Mouse (Mus musculus): Measurements from ENCODE around the gene Rasd1.

The Rasd1 gene

GRCm38 (mm10) chr11:59964818-59965217, at the start of gene Rasd1:
TSS of gene Rasd1 (minus strand) at chr11:59964944.
- ATAC-seq (ENCODE audit: low TSS enrichment) = peak; percentile 60

GRCm38 (mm10) chr11:60011516-60011915, 46.8 kb upstream of the Rasd1 start:
- ATAC-seq (ENCODE audit: low TSS enrichment) = no peak

GRCm38 (mm10) chr11:60009451-60009850, 44.7 kb upstream of the Rasd1 start:
- ATAC-seq (ENCODE audit: low TSS enrichment) = no peak

GRCm38 (mm10) chr11:60005866-60006265, 41.1 kb upstream of the Rasd1 start:
- ATAC-seq (ENCODE audit: low TSS enrichment) = no peak

GRCm38 (mm10) chr11:60004716-60005115, 40.0 kb upstream of the Rasd1 start:
- ATAC-seq (ENCODE audit: low TSS enrichment) = peak; percentile 35; the same call in 1 of the 2 replicates

GRCm38 (mm10) chr11:60003811-60004210, 39.1 kb upstream of the Rasd1 start:
- peak; percentile 83 for ATAC-seq (ENCODE audit: low TSS enrichment)

- ATAC-seq (ENCODE audit: low TSS enrichment) = no peak
Observed at GRCm38 (mm10) chr11:60001231-60001980, 36.7 kb upstream of the Rasd1 start.

GRCm38 (mm10) chr11:59994318-59994717, 29.6 kb upstream of the Rasd1 start:
- ATAC-seq (ENCODE audit: low TSS enrichment) = no peak

- ATAC-seq (ENCODE audit: low TSS enrichment) = no peak
Observed at GRCm38 (mm10) chr11:59991365-59991764, 26.6 kb upstream of the Rasd1 start.

GRCm38 (mm10) chr11:59989406-59989805, 24.7 kb upstream of the Rasd1 start:
- ATAC-seq (ENCODE audit: low TSS enrichment) = no peak

- no peak for ATAC-seq (ENCODE audit: low TSS enrichment)
Observed at GRCm38 (mm10) chr11:59977831-59978230, 13.1 kb upstream of the Rasd1 start.

GRCm38 (mm10) chr11:59975241-59975640, 10.5 kb upstream of the Rasd1 start:
- no peak for ATAC-seq (ENCODE audit: low TSS enrichment)

- no peak for ATAC-seq (ENCODE audit: low TSS enrichment)
Observed at GRCm38 (mm10) chr11:59973389-59973788, 8.6 kb upstream of the Rasd1 start.

- ATAC-seq (ENCODE audit: low TSS enrichment) = no peak
Observed at GRCm38 (mm10) chr11:59971691-59972090, 6.9 kb upstream of the Rasd1 start.

GRCm38 (mm10) chr11:59970780-59971179, 6.0 kb upstream of the Rasd1 start:
- ATAC-seq (ENCODE audit: low TSS enrichment) = no peak

GRCm38 (mm10) chr11:59967765-59968164, 3.0 kb upstream of the Rasd1 start:
- no peak for ATAC-seq (ENCODE audit: low TSS enrichment)

GRCm38 (mm10) chr11:59966102-59966483, 1.3 kb upstream of the Rasd1 start:
- no peak for ATAC-seq (ENCODE audit: low TSS enrichment)

GRCm38 (mm10) chr11:59965227-59966101, 720 bp upstream of the Rasd1 start:
- peak; percentile 62; the same call in 1 of the 2 replicates for ATAC-seq (ENCODE audit: low TSS enrichment)

GRCm38 (mm10) chr11:59964163-59964758, 483 bp downstream of the Rasd1 start:
- no peak for ATAC-seq (ENCODE audit: low TSS enrichment)

- ATAC-seq (ENCODE audit: low TSS enrichment) = no peak
Observed at GRCm38 (mm10) chr11:59963364-59964162, 1.2 kb downstream of the Rasd1 start.

- no peak for ATAC-seq (ENCODE audit: low TSS enrichment)
Observed at GRCm38 (mm10) chr11:59962590-59962989, 2.2 kb downstream of the Rasd1 start.
